Comparison of ENCODE assay signal across 16 mouse cellular contexts in genomic region chr9:110947900-110948299, GRCm38 (mm10). TPM values are rescaled to one million over a fixed set of nuclear protein-coding genes. Genes with fewer than 3 reads are reported as not detected.
"Had no signal": no experiment of that assay in that cellular context is flagged by ENCODE, and none has a peak within 500 bp of the region (broad histone marks: within the 10 kb centered on the region; RNA-seq: fewer than 3 reads in every experiment).

No protein-coding gene starts in this region.

- H3K4me3 ChIP-seq: limb, embryonic 12.5 days; liver, embryonic 15.5 days; midbrain, embryonic 15.5 days; neural tube, embryonic 13.5 days; stomach, embryonic 15.5 days had no signal

- ATAC-seq: intestine, embryonic 16.5 days; midbrain, embryonic 15.5 days had no signal

- H3K27ac ChIP-seq: kidney, postnatal 0 days; limb, embryonic 12.5 days; liver, embryonic 15.5 days; midbrain, embryonic 15.5 days; neural tube, embryonic 13.5 days; stomach, embryonic 15.5 days had no signal

- DNase-seq: kidney, adult 8-10 months; kidney, postnatal 36 days; layer of hippocampus, adult 9-11 months; lung, embryonic 14.5 days; lung, postnatal 10 days; lung, postnatal 4 days; thymus, postnatal 14 days had no signal

- H3K9me3 ChIP-seq: limb, embryonic 12.5 days; liver, embryonic 15.5 days; midbrain, embryonic 10.5 days; midbrain, embryonic 15.5 days; neural tube, embryonic 13.5 days; stomach, embryonic 15.5 days had no signal

- H3K9ac ChIP-seq: limb, embryonic 12.5 days; liver, embryonic 15.5 days; lung, embryonic 14.5 days; midbrain, embryonic 15.5 days; neural tube, embryonic 13.5 days; stomach, embryonic 15.5 days had no signal

- H3K36me3 ChIP-seq: limb, embryonic 12.5 days; liver, embryonic 15.5 days; midbrain, embryonic 10.5 days; midbrain, embryonic 15.5 days; neural tube, embryonic 13.5 days; stomach, embryonic 15.5 days had no signal

- H3K4me2 ChIP-seq: liver, embryonic 11.5 days; liver, embryonic 15.5 days; lung, embryonic 14.5 days; midbrain, embryonic 15.5 days; stomach, embryonic 15.5 days had no signal

- H3K4me1 ChIP-seq: stomach, embryonic 15.5 days had no signal

RNA-seq across cellular contexts. Expression of gene Tdgf1, which starts 1.9 kb away (rescaled TPM):
- polyA plus RNA-seq: intestine, embryonic 16.5 days; kidney, postnatal 0 days; limb, embryonic 12.5 days; liver, embryonic 11.5 days; liver, embryonic 15.5 days; lung, embryonic 14.5 days; midbrain, embryonic 15.5 days; stomach, embryonic 15.5 days had no signal

RNA-seq across cellular contexts. Expression of gene Lrrc2, which starts 3.4 kb away (rescaled TPM):
- polyA plus RNA-seq: lung, embryonic 14.5 days; stomach, embryonic 15.5 days had no signal

RNA-seq across cellular contexts. Expression of gene Fam240a, which starts 31.2 kb away (rescaled TPM):
- polyA plus RNA-seq: intestine, embryonic 16.5 days; kidney, postnatal 0 days; limb, embryonic 12.5 days; liver, embryonic 11.5 days; liver, embryonic 15.5 days; lung, embryonic 14.5 days; midbrain, embryonic 10.5 days; midbrain, embryonic 15.5 days; neural tube, embryonic 13.5 days; stomach, embryonic 15.5 days had no signal

RNA-seq across cellular contexts. Expression of gene Rtp3, which starts 42.5 kb away (rescaled TPM):
- polyA plus RNA-seq: limb, embryonic 12.5 days; midbrain, embryonic 10.5 days; midbrain, embryonic 15.5 days; neural tube, embryonic 13.5 days had no signal
